Comparison of ENCODE assay signal across 7 mouse cellular contexts in the genomic region with DNA sequence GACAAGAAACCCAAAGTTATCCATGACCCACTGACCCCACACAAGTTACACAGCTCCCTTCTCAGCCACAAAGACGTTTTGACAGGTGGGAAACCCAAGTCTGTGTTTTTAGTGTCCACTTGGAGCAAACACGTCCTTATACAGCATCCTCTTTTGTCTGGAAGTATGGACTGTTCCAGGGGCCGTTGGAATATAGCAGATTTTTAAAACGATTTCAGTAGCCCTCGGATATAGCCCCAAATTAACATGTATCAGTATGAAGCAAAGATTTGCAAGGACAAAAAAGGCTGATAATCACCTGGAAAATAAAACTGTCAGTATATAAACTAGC. TPM values are rescaled to one million over a fixed set of nuclear protein-coding genes. Genes with fewer than 3 reads are reported as not detected.
DNase-seq lines count a peak whose midpoint lies in the region; ATAC-seq and TF ChIP-seq lines count a peak whose summit lies in the region.

No protein-coding gene starts in this region.

- H3K4me3 ChIP-seq in lung, adult 2 months (replicated peaks; ENCODE audit: extremely low read depth, low read depth, low read length) = peak overlapping the region; percentile 16
- peak overlapping the region; percentile 92 for H3K4me3 ChIP-seq in forebrain, embryonic 10.5 days
- H3K4me3 ChIP-seq in limb, embryonic 10.5 days = peak overlapping the region; percentile 94
- peak overlapping the region; percentile 89 for H3K4me3 ChIP-seq in neural tube, embryonic 15.5 days (replicated peaks)

- 0 out of 2 replicates have a peak overlapping the region, but pooled peaks have one; percentile 87 for H3K27ac ChIP-seq in forebrain, embryonic 10.5 days
- no peak overlapping the region for H3K27ac ChIP-seq in limb, embryonic 10.5 days
- H3K27ac ChIP-seq in neural tube, embryonic 15.5 days (replicated peaks) = no peak overlapping the region

- no peaks in the 10 kb centered on the region for H3K9me3 ChIP-seq in forebrain, embryonic 10.5 days
- no peaks in the 10 kb centered on the region for H3K9me3 ChIP-seq in limb, embryonic 10.5 days (replicated peaks)
- H3K9me3 ChIP-seq in neural tube, embryonic 15.5 days (replicated peaks) = no peaks in the 10 kb centered on the region

- peak; percentile 35; the same call in 1 of the 2 replicates for ATAC-seq in neural tube, embryonic 15.5 days (ENCODE audit: low FRiP score)

- no peak for TF ChIP-seq CTCF in lung, adult 2 months (IDR thresholded peaks at IDR 0.05; ENCODE audit: insufficient read depth, low read length)

- H3K4me2 ChIP-seq in neural tube, embryonic 15.5 days = peak overlapping the region; percentile 83

- H3K36me3 ChIP-seq in forebrain, embryonic 10.5 days (replicated peaks) = no peaks in the 10 kb centered on the region; the same call in 1 of the 2 replicates
- no peaks in the 10 kb centered on the region; the same call in 1 of the 2 replicates for H3K36me3 ChIP-seq in limb, embryonic 10.5 days
- 0 out of 2 replicates have a peak, but pooled peaks cover 3% of the 10 kb centered on the region for H3K36me3 ChIP-seq in neural tube, embryonic 15.5 days

- 51% methylated on average over 5 of the region's 5 CpGs for WGBS in lung, adult 2 months
- WGBS in forebrain, embryonic 10.5 days = 68% methylated on average over 5 of the region's 5 CpGs
- 62% methylated on average over 5 of the region's 5 CpGs for WGBS in limb, embryonic 10.5 days
- 58% methylated on average over 5 of the region's 5 CpGs for WGBS in neural tube, embryonic 15.5 days

- no peak overlapping the region for H3K9ac ChIP-seq in neural tube, embryonic 15.5 days (replicated peaks)

- TF ChIP-seq POLR2A in lung, adult 2 months (IDR thresholded peaks at IDR 0.05; ENCODE audit: borderline replicate concordance, extremely low read depth, low read depth, low read length) = no peak

- DNase-seq in lung, adult 2 months = no peak
- DNase-seq in lung, postnatal 4 days = no peak
- DNase-seq in forebrain, embryonic 10.5 days (ENCODE audit: extremely low spot score, low spot score) = no peak
- DNase-seq in limb, embryonic 10.5 days (ENCODE audit: low spot score) = no peak
- no peak for DNase-seq in MN1 (ENCODE audit: low spot score)
- DNase-seq in B cell, adult 2 months = no peak

- no peaks in the 10 kb centered on the region for H3K27me3 ChIP-seq in forebrain, embryonic 10.5 days (ENCODE audit: poor library complexity, severe bottlenecking)
- H3K27me3 ChIP-seq in limb, embryonic 10.5 days (ENCODE audit: low read depth, poor library complexity, severe bottlenecking) = no peaks in the 10 kb centered on the region
- no peaks in the 10 kb centered on the region for H3K27me3 ChIP-seq in neural tube, embryonic 15.5 days (replicated peaks)

- peaks cover 4% of the 10 kb centered on the region; the same call in 1 of the 2 replicates for H3K4me1 ChIP-seq in lung, adult 2 months (ENCODE audit: control insufficient read depth, insufficient read depth, low read length)
- peaks cover 13% of the 10 kb centered on the region for H3K4me1 ChIP-seq in forebrain, embryonic 10.5 days
- H3K4me1 ChIP-seq in limb, embryonic 10.5 days = peaks cover 10% of the 10 kb centered on the region
- H3K4me1 ChIP-seq in neural tube, embryonic 15.5 days = peaks cover 17% of the 10 kb centered on the region

RNA-seq across cellular contexts. Expression of a gene that starts 0.3 kb away (rescaled TPM):
- 5.5 and 9.3 TPM in 2 replicates for polyA plus RNA-seq in lung, adult 2 months (2012; rRNA removed)
- polyA plus RNA-seq in forebrain, embryonic 10.5 days (2016; fragmentation: Nextera tagmentation; extraction: Ambion mirVana) = 40.8 and 43.3 TPM in 2 replicates
- 39.0 and 44.5 TPM in 2 replicates for polyA plus RNA-seq in limb, embryonic 10.5 days (2016; fragmentation: Nextera tagmentation; extraction: Ambion mirVana)
- 63.6 and 64.5 TPM in 2 replicates for polyA plus RNA-seq in neural tube, embryonic 15.5 days (2015; fragmentation: Nextera tagmentation; extraction: Ambion mirVana)

RNA-seq across cellular contexts. Expression of a gene that starts 31.3 kb away (rescaled TPM):
- polyA plus RNA-seq in lung, adult 2 months (2012; rRNA removed) = 4.8 and 8.4 TPM in 2 replicates
- 74.8 and 79.1 TPM in 2 replicates for polyA plus RNA-seq in forebrain, embryonic 10.5 days (2016; fragmentation: Nextera tagmentation; extraction: Ambion mirVana)
- 66.4 and 68.5 TPM in 2 replicates for polyA plus RNA-seq in limb, embryonic 10.5 days (2016; fragmentation: Nextera tagmentation; extraction: Ambion mirVana)
- polyA plus RNA-seq in neural tube, embryonic 15.5 days (2015; fragmentation: Nextera tagmentation; extraction: Ambion mirVana) = 60.7 and 63.7 TPM in 2 replicates

RNA-seq across cellular contexts. Expression of a gene that starts 51.4 kb away (rescaled TPM):
- 0.07 and 0.13 TPM in 2 replicates for polyA plus RNA-seq in lung, adult 2 months (2012; rRNA removed)
- polyA plus RNA-seq in forebrain, embryonic 10.5 days (2016; fragmentation: Nextera tagmentation; extraction: Ambion mirVana) = not detected in 2 replicates
- not detected in 2 replicates for polyA plus RNA-seq in limb, embryonic 10.5 days (2016; fragmentation: Nextera tagmentation; extraction: Ambion mirVana)
- polyA plus RNA-seq in neural tube, embryonic 15.5 days (2015; fragmentation: Nextera tagmentation; extraction: Ambion mirVana) = 0.06 and 0.47 TPM in 2 replicates

Comparison
In these comparisons a context has a peak if more than half of its experiments do, and no peak if none do; other contexts are left out.
1. H3K4me3 ChIP-seq: peak in every context shown above with its lines; median percentile 94 in limb, embryonic 10.5 days; 92 in forebrain, embryonic 10.5 days; 89 in neural tube, embryonic 15.5 days; 16 in lung, adult 2 months.